Mouse (Mus musculus): Measurements from ENCODE around the gene Trabd2b. TPM values are rescaled to one million over a fixed set of nuclear protein-coding genes. Genes with fewer than 3 reads are reported as not detected.

Trabd2b gene
- total RNA-seq, 2 experiments from 2014 or later, result 2.2 to 2.7 TPM

Other genes with a start within 250 kb of the Trabd2b start
- not detected for gene Skint11, start 243.3 kb upstream of the Trabd2b start, total RNA-seq (2021)